In genomic region chr19:27450458-27450857, GRCm38 (mm10) we compare ENCODE assay signal across 8 mouse cellular contexts. TPM values are rescaled to one million over a fixed set of nuclear protein-coding genes. Genes with fewer than 3 reads are reported as not detected.
DNase-seq lines count a peak whose midpoint lies in the region; ATAC-seq lines count a peak whose summit lies in the region.

No protein-coding gene starts in this region.

- intact Hi-C loops in left cerebral cortex, postnatal 14 days (cut with DNase I): loop anchor here (5.0 kb wide), 1 partner anchor 562 kb away; the partner anchor contains the start of gene Rfx3

- peak; percentile 35 for DNase-seq in cerebellum, adult 11-12 months
- DNase-seq in cerebellum, adult 9-11 months: no peak
- peak; percentile 56 to 65 for DNase-seq in adrenal gland, adult 18-20 months (ENCODE audit: low spot score in 2 of 2)
- DNase-seq in embryonic facial prominence, embryonic 11.5 days (ENCODE audit: low spot score): peak; percentile 81
- DNase-seq in left cerebral cortex, postnatal 14 days (ENCODE audit: low spot score in 2 of 2): peak; percentile 70 to 78

- no peak overlapping the region for H3K4me2 ChIP-seq in embryonic facial prominence, embryonic 11.5 days (ENCODE audit: low read depth, low read length)
- H3K4me2 ChIP-seq in hindbrain, embryonic 12.5 days (replicated peaks): no peak overlapping the region
- no peak overlapping the region for H3K4me2 ChIP-seq in midbrain, embryonic 15.5 days
- no peak overlapping the region for H3K4me2 ChIP-seq in stomach, embryonic 14.5 days (replicated peaks; ENCODE audit: low read depth, low read length)

- H3K4me3 ChIP-seq in embryonic facial prominence, embryonic 11.5 days (ENCODE audit: low read depth, low read length): no peak overlapping the region
- H3K4me3 ChIP-seq in hindbrain, embryonic 12.5 days: no peak overlapping the region
- no peak overlapping the region for H3K4me3 ChIP-seq in midbrain, embryonic 15.5 days
- no peak overlapping the region for H3K4me3 ChIP-seq in stomach, embryonic 14.5 days (ENCODE audit: low read depth, low read length)

- no peaks in the 10 kb centered on the region for H3K27me3 ChIP-seq in embryonic facial prominence, embryonic 11.5 days (ENCODE audit: control insufficient read depth, insufficient read depth, low read length)
- H3K27me3 ChIP-seq in hindbrain, embryonic 12.5 days: 0 out of 2 replicates have a peak, but pooled peaks cover 4% of the 10 kb centered on the region
- H3K27me3 ChIP-seq in midbrain, embryonic 15.5 days (replicated peaks): peaks cover 3% of the 10 kb centered on the region; the same call in 1 of the 2 replicates
- no peaks in the 10 kb centered on the region for H3K27me3 ChIP-seq in stomach, embryonic 14.5 days (ENCODE audit: control insufficient read depth, insufficient read depth, low read length)

- H3K27ac ChIP-seq in embryonic facial prominence, embryonic 11.5 days (replicated peaks; ENCODE audit: low read depth, low read length): no peak overlapping the region
- H3K27ac ChIP-seq in hindbrain, embryonic 12.5 days: no peak overlapping the region
- H3K27ac ChIP-seq in midbrain, embryonic 15.5 days: no peak overlapping the region
- H3K27ac ChIP-seq in stomach, embryonic 14.5 days (ENCODE audit: low read length): no peak overlapping the region

- WGBS in embryonic facial prominence, embryonic 11.5 days: 55% methylated on average over 4 of the region's 4 CpGs
- WGBS in hindbrain, embryonic 12.5 days: 38% methylated on average over 4 of the region's 4 CpGs
- WGBS in midbrain, embryonic 15.5 days: 33% methylated on average over 4 of the region's 4 CpGs
- WGBS in stomach, embryonic 14.5 days: 27% methylated on average over 4 of the region's 4 CpGs

- H3K9me3 ChIP-seq in embryonic facial prominence, embryonic 11.5 days (replicated peaks; ENCODE audit: control insufficient read depth, low read length): no peaks in the 10 kb centered on the region
- peaks cover 4% of the 10 kb centered on the region; the same call in 1 of the 2 replicates for H3K9me3 ChIP-seq in hindbrain, embryonic 12.5 days (replicated peaks)
- no peaks in the 10 kb centered on the region for H3K9me3 ChIP-seq in midbrain, embryonic 15.5 days
- no peaks in the 10 kb centered on the region for H3K9me3 ChIP-seq in stomach, embryonic 14.5 days (ENCODE audit: control insufficient read depth, low read depth, low read length)

- no peak overlapping the region for H3K9ac ChIP-seq in embryonic facial prominence, embryonic 11.5 days (replicated peaks; ENCODE audit: low read length)
- no peak overlapping the region for H3K9ac ChIP-seq in hindbrain, embryonic 12.5 days
- H3K9ac ChIP-seq in midbrain, embryonic 15.5 days: no peak overlapping the region
- no peak overlapping the region for H3K9ac ChIP-seq in stomach, embryonic 14.5 days (replicated peaks; ENCODE audit: low read depth, low read length)

- ATAC-seq in embryonic facial prominence, embryonic 11.5 days (replicated peaks; ENCODE audit: insufficient number of reproducible peaks, low FRiP score, low TSS enrichment, low read depth): no peak
- peak; percentile 56 for ATAC-seq in hindbrain, embryonic 12.5 days (ENCODE audit: low FRiP score)
- ATAC-seq in midbrain, embryonic 15.5 days (replicated peaks): peak; percentile 67; the same call in 1 of the 2 replicates
- peak; percentile 33; the same call in 1 of the 2 replicates for ATAC-seq in stomach, embryonic 14.5 days (ENCODE audit: insufficient number of reproducible peaks, insufficient read depth, low FRiP score, low read depth)

- no peaks in the 10 kb centered on the region for H3K36me3 ChIP-seq in embryonic facial prominence, embryonic 11.5 days (replicated peaks; ENCODE audit: control insufficient read depth, insufficient read depth, low read depth, low read length)
- no peaks in the 10 kb centered on the region for H3K36me3 ChIP-seq in hindbrain, embryonic 12.5 days
- H3K36me3 ChIP-seq in midbrain, embryonic 15.5 days (replicated peaks): no peaks in the 10 kb centered on the region
- H3K36me3 ChIP-seq in stomach, embryonic 14.5 days (ENCODE audit: control insufficient read depth, insufficient read depth, low read length): no peaks in the 10 kb centered on the region

- H3K4me1 ChIP-seq in embryonic facial prominence, embryonic 11.5 days (ENCODE audit: control insufficient read depth, insufficient read depth, low read length): no peaks in the 10 kb centered on the region
- 0 out of 2 replicates have a peak, but pooled peaks cover 2% of the 10 kb centered on the region for H3K4me1 ChIP-seq in hindbrain, embryonic 12.5 days
- H3K4me1 ChIP-seq in midbrain, embryonic 15.5 days: peaks cover 6% of the 10 kb centered on the region
- no peaks in the 10 kb centered on the region for H3K4me1 ChIP-seq in stomach, embryonic 14.5 days (ENCODE audit: control insufficient read depth, insufficient read depth, low read length)

RNA-seq across cellular contexts. Expression of gene Pum3, which starts 20.8 kb away (rescaled TPM):
- total RNA-seq in adrenal gland, adult 18-20 months (2021): 100 to 1,000 TPM in 1 of 2 experiments, 10 to 100 TPM in 1; 92.1 to 112 TPM
- polyA plus RNA-seq in embryonic facial prominence, embryonic 11.5 days (2014; fragmentation: Nextera tagmentation; extraction: Ambion mirVana): 94.8 and 110 TPM in 2 replicates
- polyA plus RNA-seq in hindbrain, embryonic 12.5 days (2016; fragmentation: Nextera tagmentation; extraction: Ambion mirVana): 79.8 and 85.6 TPM in 2 replicates
- total RNA-seq in left cerebral cortex, postnatal 14 days (2021): 10 to 100 TPM; 61.1 to 67.3 TPM
- 52.4 and 56.2 TPM in 2 replicates for polyA plus RNA-seq in midbrain, embryonic 15.5 days (2015; fragmentation: Nextera tagmentation; extraction: Ambion mirVana)
- polyA plus RNA-seq in stomach, embryonic 14.5 days (2014; fragmentation: Nextera tagmentation; extraction: Ambion mirVana): 68.3 and 71.7 TPM in 2 replicates
